Mouse (Mus musculus) kidney, postnatal 0 days (tissue): ENCODE measurements around the gene Olfr825. TPM values are rescaled to one million over a fixed set of nuclear protein-coding genes. Genes with fewer than 3 reads are reported as not detected.

Experiments used
- polyA plus RNA-seq: library from polyadenylated mRNA; unstranded; fragments of >200 nt; fragmentation: Nextera tagmentation; extraction: Ambion mirVana; gene quantifications from 2 replicates; pipeline ENCODE4 v1.2.1, GENCODE M21; 2015

Gene Olfr825
- polyA plus RNA-seq, 1 experiment from 2014 or later, result not detected

Other genes with a start within 250 kb of the Olfr825 start
- gene Olfr818, start 217.7 kb downstream of the Olfr825 start, polyA plus RNA-seq, result not detected in 2 replicates
- gene Olfr819, start 199.5 kb downstream of the Olfr825 start, polyA plus RNA-seq, result not detected in 2 replicates
- not detected in 2 replicates for gene Olfr247, start 190.6 kb downstream of the Olfr825 start, polyA plus RNA-seq
- gene Gm10310, start 181.7 kb downstream of the Olfr825 start, polyA plus RNA-seq, result not detected in 2 replicates
- not detected in 2 replicates for gene Olfr820, start 154.1 kb downstream of the Olfr825 start, polyA plus RNA-seq
- not detected in 2 replicates for gene Olfr821, start 136.4 kb downstream of the Olfr825 start, polyA plus RNA-seq
- not detected in 2 replicates for gene Olfr822, start 95.6 kb downstream of the Olfr825 start, polyA plus RNA-seq
- gene Olfr823, start 51.4 kb downstream of the Olfr825 start, polyA plus RNA-seq, result not detected in 2 replicates
- not detected in 2 replicates for gene Olfr824, start 36.8 kb downstream of the Olfr825 start, polyA plus RNA-seq
- not detected in 2 replicates for gene Olfr826, start 17.4 kb upstream of the Olfr825 start, polyA plus RNA-seq
- gene Olfr827, start 47.6 kb upstream of the Olfr825 start, polyA plus RNA-seq, result not detected in 2 replicates
- gene Neurod4, start 113.5 kb upstream of the Olfr825 start, polyA plus RNA-seq, result not detected in 2 replicates
- 0.14 TPM in 1 of 2 replicates, not detected in the other for gene Tespa1, start 156.1 kb upstream of the Olfr825 start, polyA plus RNA-seq
- gene Vmn2r84, start 227.6 kb upstream of the Olfr825 start, polyA plus RNA-seq, result not detected in 2 replicates